Mouse (Mus musculus) regulatory T cell (primary cell): ENCODE measurements around the gene Morn5.

Source experiments
- in situ Hi-C: fragments of 300-600 bp; cut with MboI, MseI; formaldehyde crosslinking; loops from one replicate; pipeline ENCODE4 v1.15.1; 2025; ENCODE audit warnings: high pct_unique_total_duplicates

Morn5 gene

DNA sequence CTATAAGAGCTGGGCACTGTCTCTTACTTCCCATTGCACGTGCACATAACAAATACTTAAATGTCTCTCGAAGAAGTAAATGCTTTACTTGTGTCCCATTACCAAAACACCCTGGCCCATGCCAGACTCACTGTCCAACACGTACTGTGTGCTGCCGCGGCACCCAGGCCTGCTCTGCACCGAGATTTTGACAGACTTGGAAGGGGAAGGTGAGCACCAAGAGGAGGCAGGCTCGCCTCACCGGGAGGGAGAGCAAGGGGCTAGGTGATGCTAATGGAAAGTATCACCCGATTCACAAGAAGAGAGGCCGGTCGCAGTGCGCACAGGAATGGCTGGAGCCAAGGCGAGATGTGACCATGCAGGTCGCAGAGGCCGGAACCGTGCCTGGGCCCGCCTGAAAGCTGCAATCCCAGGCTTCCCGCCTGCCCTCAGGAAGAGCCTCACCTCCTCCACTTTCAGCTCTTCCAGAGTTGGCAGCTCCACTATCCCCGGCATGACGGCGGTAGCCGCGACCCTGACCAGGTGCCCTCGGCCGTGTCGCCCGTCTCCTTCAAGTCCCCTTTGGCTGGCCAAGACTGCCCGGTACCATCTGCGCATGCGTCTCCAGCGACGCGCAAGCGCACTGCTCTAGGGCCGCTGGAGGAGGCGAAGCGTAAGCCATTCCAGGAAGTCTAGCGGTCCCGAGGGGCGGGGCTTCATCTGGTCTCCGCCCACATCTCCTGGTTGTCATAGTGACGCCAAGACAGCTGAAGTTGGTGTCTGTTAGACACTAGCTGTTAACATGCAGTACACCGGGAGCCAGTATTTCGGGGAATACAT, at the start of gene Morn5, which contains the start of gene Ndufa8:
Gene Morn5, plus strand, starts transcription at position 711 of the 819 bp plus-strand sequence.
Gene Ndufa8, minus strand, starts transcription at position 659 of the 819 bp plus-strand sequence.
- in situ Hi-C loops, result no loop called here

- in situ Hi-C loops, result loop anchor here (10.0 kb wide), 1 partner anchor 1354 kb away; the partner anchor contains the start of gene Pdcl
Measured at GRCm38 (mm10) chr2:36000390-36000789, 48.9 kb upstream of the Morn5 start.

- in situ Hi-C loops, result loop anchor here (10.0 kb wide), 1 partner anchor 1353 kb away; the partner anchor contains the start of gene Pdcl
Measured at GRCm38 (mm10) chr2:36002188-36002587, 47.1 kb upstream of the Morn5 start.

DNA sequence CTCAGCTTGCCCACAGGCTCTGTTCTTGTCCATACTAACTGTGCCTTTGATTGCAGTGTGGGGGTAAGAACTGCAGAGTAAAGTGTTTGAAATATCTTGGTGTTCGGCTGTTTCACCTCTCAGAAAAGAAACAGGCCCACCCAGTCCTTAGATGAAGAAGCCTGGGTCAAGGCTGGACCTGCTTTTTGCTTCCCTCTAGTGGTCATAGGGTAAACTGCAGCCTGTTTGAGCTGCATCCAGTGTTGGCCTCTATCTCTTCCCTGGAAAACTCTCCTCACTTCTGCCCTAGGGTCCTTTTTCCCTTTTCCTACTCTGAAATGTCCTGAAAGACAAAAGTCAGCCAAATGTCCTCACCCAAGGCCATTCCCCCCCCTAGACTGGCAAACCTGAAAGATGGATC, 41.2 kb upstream of the Morn5 start:
- in situ Hi-C loops, result loop anchor here (5.0 to 10.0 kb wide), 2 partner anchors 204 to 1347 kb away; partner anchors contain the start of gene Pdcl

GRCm38 (mm10) chr2:36009386-36009785, 39.9 kb upstream of the Morn5 start:
- in situ Hi-C loops, result loop anchor here (5.0 to 10.0 kb wide), 2 partner anchors 203 to 1345 kb away; partner anchors contain the start of gene Pdcl

- in situ Hi-C loops, result no loop called here
Measured at GRCm38 (mm10) chr2:36010579-36010978, 38.7 kb upstream of the Morn5 start.

DNA sequence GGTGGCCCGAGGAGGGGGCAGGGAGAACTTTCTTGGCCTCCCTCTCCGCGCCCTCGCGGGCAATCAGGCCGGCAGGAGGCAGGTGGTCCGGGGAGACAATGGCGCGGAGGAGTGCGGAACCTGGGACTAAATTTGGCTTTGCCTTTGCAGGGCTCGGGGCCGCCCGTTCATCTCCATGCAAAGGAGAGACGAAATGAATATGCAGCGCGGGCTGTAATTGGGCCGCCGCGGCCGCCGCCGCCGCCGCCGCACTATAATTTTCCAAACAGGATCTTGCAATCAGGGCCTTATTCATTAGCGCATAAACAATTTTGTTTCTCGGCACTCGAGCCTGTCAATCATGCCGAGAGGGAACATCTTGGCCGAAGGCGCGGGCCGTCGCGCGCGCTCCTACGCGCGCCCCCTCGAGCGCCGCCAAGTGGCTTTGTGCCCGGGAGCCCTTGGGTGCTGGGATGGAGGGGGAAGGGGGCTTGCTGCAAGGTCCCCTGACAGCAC, 37.9 kb upstream of the Morn5 start:
- in situ Hi-C loops, result no loop called here

DNA sequence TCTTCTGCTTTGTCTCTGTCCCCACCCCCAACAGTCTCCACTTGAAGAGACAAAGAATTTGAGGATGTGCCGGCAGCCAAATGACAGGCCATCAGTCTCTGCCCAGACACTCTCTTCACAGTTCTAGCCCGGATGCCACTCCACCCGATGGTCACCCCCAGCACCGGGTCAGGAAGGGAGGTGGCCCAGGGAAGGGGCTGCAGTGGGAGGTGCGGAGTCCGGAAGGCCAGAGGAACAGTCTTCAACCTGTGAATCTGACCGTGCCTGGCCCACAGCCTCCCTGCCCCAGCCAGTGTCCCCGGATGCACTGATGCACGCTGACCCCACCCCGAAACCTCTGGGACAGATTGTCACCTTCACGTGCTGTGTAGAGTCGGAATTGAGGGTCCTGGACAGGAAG, 36.2 kb upstream of the Morn5 start:
- in situ Hi-C loops, result no loop called here

DNA sequence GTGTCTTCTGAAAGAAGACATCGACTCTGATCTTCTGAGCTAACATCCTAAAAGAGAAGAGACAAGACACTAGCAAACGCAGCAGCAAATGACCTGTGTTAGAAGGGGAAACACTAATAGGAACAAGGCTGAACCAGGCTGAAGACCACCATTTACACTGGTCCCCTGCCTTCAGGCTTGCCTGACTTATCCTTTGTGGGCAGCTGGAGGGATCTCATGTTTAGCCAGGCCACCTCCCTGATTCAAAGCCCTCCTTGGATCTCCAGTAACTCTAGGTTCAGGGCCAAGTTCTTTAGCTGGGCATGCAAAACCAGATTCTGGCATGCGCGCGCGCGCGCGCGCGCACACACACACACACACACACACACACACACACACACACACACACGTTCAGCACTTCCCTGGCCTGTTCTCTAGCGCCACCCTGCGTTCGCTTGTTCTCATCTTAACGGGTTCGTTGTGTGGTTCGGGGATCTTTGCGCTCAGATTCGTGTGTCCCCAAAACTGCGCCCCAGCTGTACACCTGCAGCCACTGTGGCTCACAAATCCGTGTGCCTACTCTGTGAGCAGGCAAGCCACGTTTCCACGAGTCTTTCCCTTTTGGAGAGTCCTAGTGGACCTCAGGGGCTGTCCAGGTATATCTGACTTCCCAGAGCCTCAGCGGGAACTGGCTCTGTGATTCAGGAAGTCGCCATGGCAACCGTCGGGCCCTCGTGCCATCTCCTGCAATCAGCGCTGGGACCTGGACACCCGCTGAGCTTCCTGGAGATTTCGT, 27.7 kb upstream of the Morn5 start:
- in situ Hi-C loops, result no loop called here

DNA sequence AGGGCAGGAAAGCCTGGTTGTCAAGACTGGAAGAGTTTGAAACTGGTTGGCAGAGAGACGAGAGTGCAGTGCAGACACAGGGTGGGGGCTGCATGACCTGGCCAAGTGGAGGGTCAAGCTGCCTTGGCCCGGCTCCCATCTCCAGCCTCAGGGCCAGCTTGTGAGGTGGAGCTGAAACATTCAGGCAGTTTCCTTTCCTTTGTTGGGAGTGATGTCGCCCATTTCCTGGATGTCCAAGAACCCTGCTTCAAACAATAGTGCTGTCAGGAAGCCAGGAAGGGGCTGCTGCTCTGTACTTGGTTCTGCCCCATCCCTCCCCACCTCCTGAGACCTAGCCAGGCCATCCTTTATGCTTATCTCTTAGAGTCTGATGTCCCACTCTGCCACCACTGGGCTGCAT, 26.0 kb upstream of the Morn5 start:
- in situ Hi-C loops, result no loop called here

DNA sequence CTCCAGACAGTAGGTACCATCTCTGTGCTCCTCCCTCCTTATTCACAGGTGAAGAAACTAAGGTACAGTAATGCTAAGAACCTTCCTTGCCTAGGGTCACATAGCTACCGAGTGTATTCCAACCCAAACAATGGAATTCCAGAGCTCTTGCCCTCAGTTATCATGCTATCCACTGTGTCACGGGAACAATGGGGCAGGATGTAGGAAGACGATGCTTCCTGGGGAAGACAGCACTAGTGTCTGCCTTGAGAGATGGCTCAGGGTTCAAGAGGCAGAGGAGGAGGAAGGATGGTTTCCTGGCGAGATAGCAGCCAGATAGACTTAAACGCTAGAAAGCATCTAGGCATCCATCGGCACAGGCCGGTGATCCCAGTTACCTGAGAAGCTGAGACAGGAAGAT, 16.4 kb upstream of the Morn5 start:
- in situ Hi-C loops, result no loop called here

GRCm38 (mm10) chr2:36033966-36034365, 15.3 kb upstream of the Morn5 start:
- in situ Hi-C loops, result no loop called here

DNA sequence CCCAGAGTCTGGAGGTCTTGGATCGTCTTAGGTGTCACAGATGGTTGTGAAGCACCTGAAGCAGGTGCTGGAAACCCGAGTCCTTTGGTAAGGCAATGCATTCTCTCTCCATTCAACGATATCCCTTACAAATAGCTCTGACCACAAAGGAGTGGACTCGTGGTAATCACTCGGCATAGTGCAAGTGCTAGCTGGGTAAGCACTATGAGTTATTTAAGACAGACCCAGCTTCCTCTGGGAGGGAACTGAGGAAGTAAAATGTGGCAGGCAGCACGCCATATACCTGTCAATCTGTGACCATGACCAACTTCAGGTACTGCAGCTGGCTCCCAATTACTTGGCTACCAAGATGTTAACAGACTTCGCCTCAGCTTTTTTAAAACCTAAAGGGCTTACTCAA, 14.4 kb upstream of the Morn5 start:
- in situ Hi-C loops, result no loop called here

- in situ Hi-C loops, result no loop called here
Measured at GRCm38 (mm10) chr2:36035413-36036081, 13.7 kb upstream of the Morn5 start.

- in situ Hi-C loops, result no loop called here
Measured at GRCm38 (mm10) chr2:36039297-36039985, 9.8 kb upstream of the Morn5 start.

DNA sequence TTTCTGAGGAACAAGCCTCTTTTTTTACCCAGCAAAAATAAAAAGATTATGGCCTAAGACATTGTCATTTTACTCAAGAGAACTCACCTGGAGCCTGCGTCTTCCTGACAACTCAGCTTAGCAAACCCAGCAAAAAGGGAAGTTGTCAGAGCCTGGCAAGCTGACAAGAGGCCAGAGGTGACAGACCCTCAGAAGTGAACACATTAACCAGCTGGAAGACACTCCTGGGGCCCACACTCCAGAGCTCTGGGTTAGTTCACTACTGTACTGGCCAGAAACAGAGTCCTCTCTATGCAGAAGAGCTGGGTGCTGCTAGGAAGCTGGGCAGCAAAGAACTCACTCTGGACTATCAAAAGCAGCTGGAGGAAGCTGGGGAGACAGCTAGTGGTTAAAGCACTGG, 8.4 kb upstream of the Morn5 start:
- in situ Hi-C loops, result no loop called here

GRCm38 (mm10) chr2:36048164-36048563, 1.1 kb upstream of the Morn5 start:
- in situ Hi-C loops, result no loop called here

- in situ Hi-C loops, result no loop called here
Measured at GRCm38 (mm10) chr2:36049567-36049954, 303 bp downstream of the Morn5 start.

DNA sequence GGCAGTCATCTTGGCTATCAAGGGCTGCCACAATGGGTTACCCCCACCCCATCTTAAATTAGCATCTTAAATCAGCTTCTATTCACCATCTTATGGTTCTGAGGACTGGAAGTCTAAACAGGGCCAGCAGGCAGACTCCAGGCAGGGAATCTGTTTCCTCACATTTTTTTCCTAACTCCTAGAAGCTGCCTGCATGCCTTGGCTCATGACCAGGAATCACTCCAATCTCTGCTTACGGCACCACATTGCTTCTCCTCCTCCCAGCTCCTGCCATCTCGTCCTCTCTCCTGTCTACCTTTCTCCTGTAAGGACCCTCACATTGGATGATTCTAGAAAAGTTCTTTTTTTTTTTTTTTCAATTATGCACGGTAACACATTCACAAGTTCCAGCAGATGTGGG, 4.0 kb downstream of the Morn5 start:
- in situ Hi-C loops, result no loop called here

DNA sequence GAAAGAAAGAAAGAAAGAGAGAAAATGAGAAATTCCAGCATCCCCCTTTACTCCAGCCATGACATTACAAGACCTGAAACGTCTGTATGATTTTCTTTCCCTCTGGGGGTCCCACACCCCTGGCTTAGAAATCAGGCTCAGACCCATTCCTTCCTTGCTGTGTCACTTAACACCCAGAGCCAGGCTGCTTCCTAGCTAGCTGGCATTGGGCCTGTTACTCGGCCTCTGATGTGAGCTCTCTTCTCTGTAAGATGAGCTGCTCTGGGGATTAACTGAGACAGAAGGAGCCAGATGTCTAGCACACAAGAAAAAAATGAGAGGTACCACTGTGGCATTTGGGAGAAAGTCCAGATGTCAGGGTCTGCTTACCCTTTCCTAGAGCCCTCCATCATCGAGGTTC, 7.0 kb downstream of the Morn5 start:
- in situ Hi-C loops, result no loop called here

DNA sequence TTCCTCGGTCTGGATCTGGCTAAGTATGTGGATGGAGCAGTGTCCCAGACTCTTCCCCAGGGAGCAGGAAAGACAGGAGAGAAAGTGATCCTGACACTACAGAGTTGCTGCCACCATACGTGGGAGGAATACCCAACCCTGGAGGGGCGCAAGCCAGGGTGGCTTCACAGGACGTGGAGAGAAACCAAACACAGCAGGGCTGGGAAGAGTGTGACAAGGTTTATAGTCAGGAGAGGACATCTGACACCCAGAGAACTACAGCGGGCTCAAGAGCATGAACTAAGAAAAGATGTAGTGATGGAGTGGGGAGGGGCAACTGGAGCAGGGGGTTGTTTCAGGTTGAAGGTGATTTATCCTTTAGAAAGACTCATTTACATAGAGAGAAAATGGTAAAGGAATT, 12.2 kb downstream of the Morn5 start:
- in situ Hi-C loops, result no loop called here
